Mouse (Mus musculus) testis, postnatal 14 days (tissue): ENCODE data around the gene Agfg1.

Experiments
- DNase-seq: peaks from one replicate; pipeline ENCODE4 v3.0.0; 2021; ENCODE audit warnings: low spot score

Gene Agfg1

GRCm38 (mm10) chr1:82839296-82839613 is at the start of gene Agfg1:
Gene Agfg1, plus strand, starts transcription at chr1:82839483.
- peak; percentile 93 for DNase-seq

- no peak for DNase-seq
Observed at GRCm38 (mm10) chr1:82791105-82791504, 48.2 kb upstream of the Agfg1 start.

- DNase-seq, result no peak
Observed at GRCm38 (mm10) chr1:82792238-82792637, 47.0 kb upstream of the Agfg1 start.

- no peak for DNase-seq
Observed at GRCm38 (mm10) chr1:82793110-82793509, 46.2 kb upstream of the Agfg1 start.

- no peak for DNase-seq
Observed at GRCm38 (mm10) chr1:82793986-82794385, 45.3 kb upstream of the Agfg1 start.

- no peak for DNase-seq
Observed at GRCm38 (mm10) chr1:82795211-82795610, 44.1 kb upstream of the Agfg1 start.

GRCm38 (mm10) chr1:82795702-82796443 is 43.4 kb upstream of the Agfg1 start:
- no peak for DNase-seq

GRCm38 (mm10) chr1:82797088-82797487 is 42.2 kb upstream of the Agfg1 start:
- DNase-seq, result no peak

- DNase-seq, result no peak
Observed at GRCm38 (mm10) chr1:82798304-82798703, 41.0 kb upstream of the Agfg1 start.

- DNase-seq, result no peak
Observed at GRCm38 (mm10) chr1:82798922-82799321, 40.4 kb upstream of the Agfg1 start.

GRCm38 (mm10) chr1:82801105-82801783 is 38.0 kb upstream of the Agfg1 start:
- DNase-seq, result no peak

GRCm38 (mm10) chr1:82803608-82804007 is 35.7 kb upstream of the Agfg1 start:
- DNase-seq, result no peak

- no peak for DNase-seq
Observed at GRCm38 (mm10) chr1:82804059-82804458, 35.2 kb upstream of the Agfg1 start.

GRCm38 (mm10) chr1:82806391-82806790 is 32.9 kb upstream of the Agfg1 start:
- no peak for DNase-seq

- no peak for DNase-seq
Observed at GRCm38 (mm10) chr1:82807206-82807605, 32.1 kb upstream of the Agfg1 start.

- DNase-seq, result no peak
Observed at GRCm38 (mm10) chr1:82808564-82808963, 30.7 kb upstream of the Agfg1 start.

GRCm38 (mm10) chr1:82811766-82812165 is 27.5 kb upstream of the Agfg1 start:
- no peak for DNase-seq

- no peak for DNase-seq
Observed at GRCm38 (mm10) chr1:82815941-82816716, 23.2 kb upstream of the Agfg1 start.

GRCm38 (mm10) chr1:82819366-82819765 is 19.9 kb upstream of the Agfg1 start:
- DNase-seq, result no peak

- no peak for DNase-seq
Observed at GRCm38 (mm10) chr1:82820179-82820578, 19.1 kb upstream of the Agfg1 start.

- no peak for DNase-seq
Observed at GRCm38 (mm10) chr1:82820626-82821186, 18.6 kb upstream of the Agfg1 start.

GRCm38 (mm10) chr1:82821846-82822245 is 17.4 kb upstream of the Agfg1 start:
- no peak for DNase-seq

GRCm38 (mm10) chr1:82824147-82824546 is 15.1 kb upstream of the Agfg1 start:
- DNase-seq, result no peak
